In the genomic region with DNA sequence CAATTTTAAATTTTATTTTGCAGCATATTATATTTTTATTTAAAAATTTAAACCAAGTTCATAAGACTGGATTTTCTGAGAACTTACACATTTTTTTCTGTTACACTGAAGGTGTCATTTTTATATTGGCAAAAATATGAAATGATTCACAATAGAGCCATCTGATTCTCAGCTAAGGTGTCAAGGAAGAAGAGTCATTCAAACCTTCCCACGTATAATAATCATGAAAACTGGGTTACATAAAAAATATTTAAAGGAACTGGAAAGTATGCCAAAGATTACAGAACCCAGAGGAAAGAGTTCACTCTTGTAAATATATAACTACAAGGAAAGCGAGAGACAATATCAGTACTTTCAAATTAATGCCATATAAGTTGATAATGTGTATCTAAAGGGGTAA, we compare ENCODE assay signal across 25 mouse cellular contexts.
DNase-seq lines count a peak whose midpoint lies in the region; ATAC-seq and TF ChIP-seq lines count a peak whose summit lies in the region.
"Had no signal": no experiment of that assay in that cellular context is flagged by ENCODE, and none has a peak within 500 bp of the region (broad histone marks: within the 10 kb centered on the region; RNA-seq: fewer than 3 reads in every experiment).

No protein-coding gene starts in this region.

- no peaks in the 10 kb centered on the region for H3K9me3 ChIP-seq in embryonic facial prominence, embryonic 10.5 days
- H3K9me3 ChIP-seq: embryonic facial prominence, embryonic 12.5 days; forebrain, embryonic 13.5 days; forebrain, embryonic 15.5 days had no signal

- intact Hi-C loops in left cerebral cortex, adult 2 months (cut with DNase I) = no loop called here
- intact Hi-C loops in left cerebral cortex, postnatal 14 days (cut with DNase I) = no loop called here

- H3K4me3 ChIP-seq in left cerebral cortex, adult 2 months = no peak overlapping the region
- no peak overlapping the region for H3K4me3 ChIP-seq in embryonic facial prominence, embryonic 10.5 days
- H3K4me3 ChIP-seq: embryonic facial prominence, embryonic 12.5 days; forebrain, embryonic 13.5 days; forebrain, embryonic 15.5 days had no signal

- peak; percentile 55 for ATAC-seq in frontal cortex, adult (ENCODE audit: low TSS enrichment)
- ATAC-seq: activated CD4-positive, CD25-positive, alpha-beta regulatory T cell, adult 4 months; CD4-positive, CD25-positive, alpha-beta regulatory T cell, adult 4 months; forebrain, embryonic 13.5 days; forebrain, embryonic 15.5 days; forebrain, postnatal 0 days; Patski had no signal

- DNase-seq in frontal cortex, postnatal 25 days (ENCODE audit: low spot score in 2 of 2) = no peak
- no peak for DNase-seq in left cerebral cortex, adult 2 months (ENCODE audit: extremely low spot score in 1 of 2, low spot score in 2 of 2)
- no peak for DNase-seq in left cerebral cortex, postnatal 14 days (ENCODE audit: low spot score in 2 of 2)
- DNase-seq in embryonic facial prominence, embryonic 10.5 days (ENCODE audit: low spot score) = no peak
- DNase-seq: adrenal gland, adult 8-10 months; adrenal gland, postnatal 14 days; adrenal gland, postnatal 36 days; B cell, adult 2 months; cerebellum, adult 11 months; cerebellum, adult 18-20 months; cerebellum, adult 8-10 months; cerebellum, adult 9-11 months; cerebellum, postnatal 14 days; cerebellum, postnatal 36 days; embryo, embryonic 11 days; forebrain, postnatal 0 days had no signal

- H3K27me3 ChIP-seq in embryonic facial prominence, embryonic 10.5 days (replicated peaks; ENCODE audit: low read depth, poor library complexity, severe bottlenecking) = no peaks in the 10 kb centered on the region
- H3K27me3 ChIP-seq: CH12.LX; embryonic facial prominence, embryonic 12.5 days; forebrain, embryonic 13.5 days; forebrain, embryonic 15.5 days; Patski had no signal

- WGBS in embryonic facial prominence, embryonic 10.5 days = 89% methylated on average over 2 of the region's 2 CpGs

- TF ChIP-seq CTCF in left cerebral cortex, adult 2 months (IDR thresholded peaks at IDR 0.05) = no peak

- no peaks in the 10 kb centered on the region for H3K36me3 ChIP-seq in embryonic facial prominence, embryonic 10.5 days (replicated peaks)
- H3K36me3 ChIP-seq: embryonic facial prominence, embryonic 12.5 days; forebrain, embryonic 15.5 days; G1E had no signal

- H3K4me1 ChIP-seq in embryonic facial prominence, embryonic 10.5 days = no peaks in the 10 kb centered on the region
- H3K4me1 ChIP-seq: embryonic facial prominence, embryonic 12.5 days; forebrain, embryonic 13.5 days; forebrain, embryonic 15.5 days had no signal

- H3K27ac ChIP-seq in left cerebral cortex, adult 2 months = peak overlapping the region; percentile 11; the same call in 1 of the 2 replicates
- H3K27ac ChIP-seq in embryonic facial prominence, embryonic 10.5 days (replicated peaks) = no peak overlapping the region
- H3K27ac ChIP-seq: embryonic facial prominence, embryonic 12.5 days; forebrain, embryonic 13.5 days; forebrain, embryonic 15.5 days had no signal
